Mouse (Mus musculus) hindbrain, embryonic 13.5 days (tissue): ENCODE results near the gene Ralgps1. TPM values are rescaled to one million over a fixed set of nuclear protein-coding genes. Genes with fewer than 3 reads are reported as not detected.

Experiments
- ATAC-seq: fragments of 200-750 bp; cut with Nextera tagmentation; 2 replicates; pipeline ENCODE4 v1.8.0; 2017; ENCODE audit warnings: moderate TSS enrichment; ENCODE audit not compliant: low FRiP score
- H3K27ac ChIP-seq: fragments of 300-500 bp; sonication (generic); 2 replicates; pipeline ENCODE4 v1.5.1; 2015; ENCODE audit warnings: inconsistent platforms, mild to moderate bottlenecking, moderate library complexity
- H3K27me3 ChIP-seq: fragments of 300-500 bp; sonication (generic); 2 replicates; pipeline ENCODE4 v1.6.1; 2015; ENCODE audit warnings: mild to moderate bottlenecking, inconsistent platforms
- H3K36me3 ChIP-seq: fragments of 300-500 bp; sonication (generic); 2 replicates; pipeline ENCODE4 v1.6.1; 2015; ENCODE audit warnings: mild to moderate bottlenecking, inconsistent platforms
- H3K4me1 ChIP-seq: fragments of 300-500 bp; sonication (generic); replicated peaks from 2 replicates; pipeline ENCODE4 v1.6.1; 2015; ENCODE audit warnings: inconsistent platforms
- H3K4me2 ChIP-seq: fragments of 300-500 bp; sonication (generic); 2 replicates; pipeline ENCODE4 v1.6.1; 2015; ENCODE audit warnings: inconsistent platforms, mild to moderate bottlenecking, moderate library complexity
- H3K4me3 ChIP-seq: fragments of 300-500 bp; sonication (generic); 2 replicates; pipeline ENCODE4 v1.5.1; 2015; ENCODE audit warnings: mild to moderate bottlenecking, inconsistent platforms
- H3K9ac ChIP-seq: fragments of 300-500 bp; sonication (generic); 2 replicates; pipeline ENCODE4 v1.6.1; 2015; ENCODE audit warnings: mild to moderate bottlenecking, inconsistent platforms
- H3K9me3 ChIP-seq: fragments of 300-500 bp; sonication (generic); 2 replicates; pipeline ENCODE4 v1.6.1; 2016; ENCODE audit warnings: inconsistent platforms
- WGBS: fragments of 180-500 bp; shearing (Covaris S2); methylation state at CpG from one replicate; pipeline ENCODE4 v1.1.7; 2015; 5-methylcytosine and 5-hydroxymethylcytosine counted together
- polyA plus RNA-seq: library from polyadenylated mRNA; unstranded; fragments of >200 nt; fragmentation: Nextera tagmentation; extraction: Ambion mirVana; gene quantifications from 2 replicates; pipeline ENCODE4 v1.2.1, GENCODE M21; 2015

Gene Ralgps1
- polyA plus RNA-seq, 1 experiment from 2014 or later: 37.3 TPM

GRCm38 (mm10) chr2:33295115-33295514, 76.2 kb downstream of the Ralgps1 start:
- H3K27ac ChIP-seq: no peak overlapping the region
- 0 out of 2 replicates have a peak, but pooled peaks cover 1% of the 10 kb centered on the region for H3K4me1 ChIP-seq
- no peak for ATAC-seq
- no peaks in the 10 kb centered on the region for H3K27me3 ChIP-seq
- H3K9me3 ChIP-seq: no peaks in the 10 kb centered on the region
- WGBS: 80% methylated on average over 5 of the region's 5 CpGs
- no peak overlapping the region for H3K4me2 ChIP-seq
- peaks cover 44% of the 10 kb centered on the region for H3K36me3 ChIP-seq
- H3K4me3 ChIP-seq: no peak overlapping the region
- H3K9ac ChIP-seq: no peak overlapping the region

DNA sequence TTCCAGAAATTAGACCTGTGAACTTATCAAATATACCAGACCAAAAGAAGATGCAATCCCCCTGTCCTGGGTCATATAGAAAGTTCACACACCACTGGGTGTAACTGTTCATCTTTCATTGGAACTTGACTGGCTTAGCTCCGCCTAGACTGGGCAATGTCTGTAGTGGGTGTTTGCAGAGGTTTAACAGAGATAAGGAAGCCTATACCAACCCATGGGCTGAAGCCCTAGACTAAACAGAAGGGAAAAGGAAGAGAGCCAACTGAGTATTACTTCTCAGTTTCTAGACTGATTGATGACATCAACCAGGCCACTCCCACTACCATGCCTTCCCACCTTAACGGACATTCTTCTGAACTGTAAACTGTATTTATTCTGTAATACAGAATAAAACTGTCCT, 79.2 kb downstream of the Ralgps1 start:
- Histone ChIP-seq H3K4me3 (no peak overlapping the region), H3K4me1 (no peaks in the 10 kb centered on the region), H3K4me2 (no peak overlapping the region), H3K36me3 (peaks cover 61% of the 10 kb centered on the region), H3K9ac (no peak overlapping the region), H3K27ac (no peak overlapping the region), H3K9me3 (peaks cover 6% of the 10 kb centered on the region; the same call in 1 of the 2 replicates), H3K27me3 (no peaks in the 10 kb centered on the region)
- no peak for ATAC-seq
- WGBS: 98% methylated on average over 2 of the region's 2 CpGs

DNA sequence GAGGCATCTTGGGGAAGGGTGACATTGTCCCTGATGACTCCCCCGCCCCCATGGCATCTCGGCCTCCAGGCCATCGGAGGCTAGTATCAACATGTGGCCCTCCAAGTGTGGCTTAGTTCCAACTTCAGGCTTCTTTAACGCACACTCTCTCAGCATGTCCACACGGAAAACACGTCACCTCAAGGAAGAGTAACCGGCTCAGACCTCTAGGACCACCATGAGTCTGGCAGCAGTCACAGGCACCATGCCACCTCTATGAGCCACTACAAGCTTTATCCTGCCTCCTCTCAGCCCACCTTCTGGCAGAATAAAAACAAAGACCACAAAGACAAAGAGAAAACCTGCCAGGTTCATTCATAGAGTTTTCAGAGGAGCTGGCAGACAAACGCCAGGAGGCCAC, 80.8 kb downstream of the Ralgps1 start:
- H3K9ac ChIP-seq: no peak overlapping the region
- no peaks in the 10 kb centered on the region for H3K4me1 ChIP-seq
- H3K4me2 ChIP-seq: no peak overlapping the region
- no peak overlapping the region for H3K4me3 ChIP-seq
- ATAC-seq: no peak
- peaks cover 6% of the 10 kb centered on the region; the same call in 1 of the 2 replicates for H3K9me3 ChIP-seq
- no peak overlapping the region for H3K27ac ChIP-seq
- WGBS: 91% methylated on average over 8 of the region's 8 CpGs
- H3K36me3 ChIP-seq: peaks cover 53% of the 10 kb centered on the region
- no peaks in the 10 kb centered on the region for H3K27me3 ChIP-seq

GRCm38 (mm10) chr2:33288837-33289236, 82.4 kb downstream of the Ralgps1 start:
- ATAC-seq: no peak
- Histone ChIP-seq H3K9me3 (peaks cover 6% of the 10 kb centered on the region; the same call in 1 of the 2 replicates), H3K4me3 (no peak overlapping the region), H3K27me3 (no peaks in the 10 kb centered on the region), H3K4me1 (no peaks in the 10 kb centered on the region), H3K36me3 (peaks cover 57% of the 10 kb centered on the region), H3K27ac (no peak overlapping the region), H3K9ac (no peak overlapping the region), H3K4me2 (no peak overlapping the region)
- WGBS: 94% methylated on average over 5 of the region's 5 CpGs

DNA sequence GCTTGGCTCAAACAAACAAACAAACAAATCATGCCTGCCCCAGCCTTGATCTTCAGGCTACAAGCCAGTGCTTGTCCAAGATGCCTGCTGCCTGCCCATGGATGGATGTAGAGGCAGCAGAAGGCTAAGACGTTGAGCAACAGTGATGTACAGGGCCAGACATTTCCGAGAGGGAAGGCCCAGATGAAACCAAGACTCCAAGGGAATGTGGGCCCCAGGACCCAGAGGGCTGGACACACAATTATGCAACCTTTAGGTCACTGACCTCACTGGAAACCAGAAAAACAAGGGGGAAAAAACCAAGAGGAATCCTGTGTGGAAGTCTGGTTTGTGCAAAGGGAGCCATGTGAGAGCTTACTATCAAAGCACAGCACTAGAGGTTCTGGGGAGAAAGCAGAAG, 87.6 kb downstream of the Ralgps1 start:
- no peak for ATAC-seq
- no peak overlapping the region for H3K4me3 ChIP-seq
- WGBS: 83% methylated on average over 2 of the region's 2 CpGs

GRCm38 (mm10) chr2:33282877-33283276, 88.4 kb downstream of the Ralgps1 start:
- Histone ChIP-seq H3K27me3 (no peaks in the 10 kb centered on the region), H3K36me3 (peaks cover 44% of the 10 kb centered on the region), H3K4me3 (no peak overlapping the region), H3K4me2 (no peak overlapping the region), H3K27ac (no peak overlapping the region), H3K9me3 (peaks cover 3% of the 10 kb centered on the region; the same call in 1 of the 2 replicates), H3K9ac (no peak overlapping the region), H3K4me1 (no peaks in the 10 kb centered on the region)
- ATAC-seq: no peak
- 83% methylated on average over 4 of the region's 4 CpGs for WGBS

More for the DNA sequence above, 87.6 kb downstream of the Ralgps1 start:
- H3K27ac ChIP-seq: no peak overlapping the region
- no peaks in the 10 kb centered on the region for H3K4me1 ChIP-seq
- H3K27me3 ChIP-seq: no peaks in the 10 kb centered on the region
- H3K4me2 ChIP-seq: no peak overlapping the region
- H3K9me3 ChIP-seq: peaks cover 6% of the 10 kb centered on the region; the same call in 1 of the 2 replicates
- peaks cover 49% of the 10 kb centered on the region for H3K36me3 ChIP-seq
- no peak overlapping the region for H3K9ac ChIP-seq

GRCm38 (mm10) chr2:33281807-33282206, 89.5 kb downstream of the Ralgps1 start:
- Histone ChIP-seq H3K4me2 (no peak overlapping the region), H3K4me1 (no peaks in the 10 kb centered on the region), H3K4me3 (no peak overlapping the region), H3K27ac (no peak overlapping the region), H3K36me3 (peaks cover 41% of the 10 kb centered on the region), H3K9me3 (no peaks in the 10 kb centered on the region), H3K9ac (no peak overlapping the region), H3K27me3 (no peaks in the 10 kb centered on the region)
- 88% methylated on average over 5 of the region's 5 CpGs for WGBS
- no peak for ATAC-seq

GRCm38 (mm10) chr2:33280525-33280924, 90.8 kb downstream of the Ralgps1 start:
- Histone ChIP-seq H3K9ac (no peak overlapping the region), H3K4me3 (no peak overlapping the region), H3K9me3 (no peaks in the 10 kb centered on the region), H3K4me2 (no peak overlapping the region), H3K4me1 (no peaks in the 10 kb centered on the region), H3K36me3 (peaks cover 44% of the 10 kb centered on the region), H3K27me3 (no peaks in the 10 kb centered on the region), H3K27ac (no peak overlapping the region)
- ATAC-seq: no peak
- WGBS: 89% methylated on average over 2 of the region's 2 CpGs

DNA sequence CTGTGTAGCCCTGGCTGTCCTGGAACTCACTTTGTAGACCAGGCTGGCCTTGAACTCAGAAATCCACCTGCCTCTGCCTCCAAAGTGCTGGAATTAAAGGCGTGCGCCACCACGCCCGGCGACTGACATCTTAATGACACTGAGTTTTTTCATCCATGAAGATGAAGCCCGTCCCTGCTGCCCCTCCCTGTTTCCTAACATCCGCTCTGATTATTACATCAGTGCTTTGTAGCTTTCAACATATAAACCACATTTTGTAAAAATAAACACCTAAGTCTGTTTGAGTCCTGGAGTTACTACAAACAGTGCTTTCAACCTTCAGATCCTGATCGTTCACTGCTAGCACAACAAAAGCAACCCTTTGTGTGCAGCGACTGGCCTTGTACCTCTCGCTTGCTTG, 91.5 kb downstream of the Ralgps1 start:
- Histone ChIP-seq H3K4me3 (no peak overlapping the region), H3K27me3 (no peaks in the 10 kb centered on the region), H3K9ac (no peak overlapping the region), H3K9me3 (no peaks in the 10 kb centered on the region), H3K4me2 (no peak overlapping the region), H3K4me1 (no peaks in the 10 kb centered on the region), H3K27ac (no peak overlapping the region), H3K36me3 (peaks cover 47% of the 10 kb centered on the region)
- no peak for ATAC-seq
- 89% methylated on average over 10 of the region's 10 CpGs for WGBS

DNA sequence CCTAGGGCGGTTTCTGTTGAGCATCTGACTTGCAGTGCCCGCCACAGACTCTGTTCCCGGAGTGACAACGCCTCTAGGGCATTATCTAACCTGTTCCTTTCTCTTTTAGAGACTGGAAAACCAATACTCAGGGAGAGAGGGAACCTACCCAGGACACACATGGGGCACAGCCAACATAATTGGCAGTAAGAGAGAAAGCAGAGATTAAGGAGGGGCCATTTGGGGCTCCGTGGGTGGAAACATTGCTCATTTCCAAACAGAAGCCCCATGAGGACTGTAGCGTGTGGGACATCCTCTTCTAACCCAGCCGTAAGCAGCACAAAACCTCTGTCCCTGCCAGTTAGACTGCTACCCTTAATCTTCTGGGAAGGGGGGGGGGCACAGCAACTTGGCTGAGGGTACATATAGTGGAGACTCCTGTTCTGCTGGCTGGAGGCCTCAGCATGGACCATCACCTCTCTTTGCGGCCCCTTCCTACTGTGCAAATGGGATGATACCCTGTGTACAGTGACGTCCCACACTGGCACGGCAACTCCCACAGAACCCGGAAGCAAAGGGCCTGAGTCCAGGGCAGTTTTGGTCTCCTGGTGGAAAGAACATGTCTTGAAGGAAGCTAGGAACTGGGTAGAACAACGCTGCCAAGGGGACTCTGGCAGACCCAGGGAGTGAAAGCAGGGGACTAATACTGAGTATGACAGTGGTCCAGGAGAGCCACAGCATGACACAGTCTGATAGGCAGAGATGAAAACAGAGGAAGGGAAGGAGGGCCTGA, 96.4 kb downstream of the Ralgps1 start:
- no peaks in the 10 kb centered on the region for H3K27me3 ChIP-seq
- WGBS: 89% methylated on average over 12 of the region's 12 CpGs
- peaks cover 40% of the 10 kb centered on the region for H3K36me3 ChIP-seq
- no peak overlapping the region for H3K4me2 ChIP-seq
- no peak overlapping the region for H3K27ac ChIP-seq
- H3K9ac ChIP-seq: no peak overlapping the region
- H3K9me3 ChIP-seq: no peaks in the 10 kb centered on the region
- no peak overlapping the region for H3K4me3 ChIP-seq
- ATAC-seq: no peak
- peaks cover 7% of the 10 kb centered on the region; the same call in 1 of the 2 replicates for H3K4me1 ChIP-seq

DNA sequence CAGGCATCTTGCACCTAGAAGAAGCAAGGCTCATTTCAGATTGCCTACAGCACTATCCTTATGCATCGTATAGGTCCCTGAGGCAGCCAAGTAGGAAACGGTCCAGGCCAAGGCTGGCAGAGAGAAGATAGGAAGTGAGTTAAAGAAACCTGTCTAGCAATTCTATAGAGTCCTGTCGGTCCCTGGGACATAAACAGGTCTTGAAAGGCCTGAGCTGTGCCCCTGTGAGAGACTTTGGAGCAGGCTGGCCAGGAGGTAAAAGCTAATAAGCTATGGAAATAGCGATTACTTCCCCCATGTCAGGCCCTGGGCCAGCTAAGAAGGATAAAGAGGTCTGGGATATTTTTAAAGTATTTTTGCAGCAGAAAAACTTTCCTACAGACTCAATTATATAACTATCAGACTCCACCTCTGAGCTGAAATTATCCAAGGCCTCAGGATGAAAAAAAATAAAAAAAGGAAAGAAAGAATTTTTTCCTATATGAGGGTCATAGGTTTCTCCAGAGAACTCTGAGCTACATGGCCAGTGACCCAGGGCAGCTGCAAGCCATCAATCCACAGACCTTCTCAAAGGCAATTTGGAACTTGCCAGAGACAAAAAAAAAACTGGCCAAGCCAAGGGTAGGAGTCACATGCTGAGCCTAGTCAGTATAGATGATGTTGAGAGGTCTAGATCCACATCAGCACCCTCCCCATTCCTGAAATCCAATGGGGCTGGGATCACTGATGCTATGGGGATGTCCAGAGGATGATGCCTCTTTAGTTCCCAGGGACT, 98.4 kb downstream of the Ralgps1 start:
- 83% methylated on average over 4 of the region's 4 CpGs for WGBS
- ATAC-seq: no peak
- Histone ChIP-seq H3K4me1 (peaks cover 7% of the 10 kb centered on the region; the same call in 1 of the 2 replicates), H3K27ac (no peak overlapping the region), H3K9ac (no peak overlapping the region), H3K4me3 (no peak overlapping the region), H3K36me3 (peaks cover 45% of the 10 kb centered on the region), H3K4me2 (no peak overlapping the region), H3K27me3 (no peaks in the 10 kb centered on the region), H3K9me3 (no peaks in the 10 kb centered on the region)

DNA sequence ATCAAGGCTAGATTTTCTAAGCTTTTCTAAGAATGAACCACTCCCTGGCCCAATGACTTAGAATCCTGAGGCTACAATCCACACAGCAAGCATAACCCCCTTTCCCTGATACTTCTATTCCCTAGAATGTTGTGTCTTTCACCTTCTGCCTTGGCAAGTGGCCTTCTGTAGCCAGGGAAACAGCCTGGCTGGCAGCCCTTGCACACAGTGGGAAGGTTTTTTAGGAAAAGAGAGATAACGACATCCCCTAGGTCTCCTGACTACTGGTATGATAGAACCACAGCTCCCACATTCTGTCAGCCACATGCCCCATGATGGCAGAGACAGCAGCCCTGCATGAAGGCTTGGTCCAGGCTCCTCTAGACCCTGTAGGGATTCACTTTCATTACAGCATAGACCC, 99.8 kb downstream of the Ralgps1 start:
- no peak for ATAC-seq
- Histone ChIP-seq H3K4me2 (no peak overlapping the region), H3K4me1 (peaks cover 18% of the 10 kb centered on the region), H3K27ac (no peak overlapping the region), H3K4me3 (no peak overlapping the region), H3K9ac (no peak overlapping the region), H3K27me3 (no peaks in the 10 kb centered on the region), H3K9me3 (no peaks in the 10 kb centered on the region), H3K36me3 (peaks cover 46% of the 10 kb centered on the region)
- 69% methylated on average over 1 of the region's 1 CpGs for WGBS
